Mouse (Mus musculus) MEL (cell line): ENCODE results near the gene Igfals. TPM values are rescaled to one million over a fixed set of nuclear protein-coding genes. Genes with fewer than 3 reads are reported as not detected.

Source experiments
- DNase-seq: peaks from one replicate; pipeline ENCODE4 v3.0.0; 2011; ENCODE audit warnings: low read depth, low spot score
- H3K27ac ChIP-seq: 2 replicates; pipeline ENCODE4 v1.5.1; 2012; ENCODE audit warnings: low read depth, mild to moderate bottlenecking, control low read depth, low read length, moderate library complexity; ENCODE audit not compliant: control insufficient read depth
- H3K27me3 ChIP-seq, 2 experiments: fragments of 150-350 bp in 1 of 2; sonication (generic) in 1 of 2; 2 replicates each; pipeline ENCODE4 v1.6.1; 2012; ENCODE audit warnings: low read length in 2 of 2, mild to moderate bottlenecking in 2 of 2, improper control_type of control experiment in 1 of 2, moderate library complexity in 1 of 2; ENCODE audit not compliant: insufficient read depth in 2 of 2, control insufficient read depth in 1 of 2
- H3K36me3 ChIP-seq, 2 experiments: 2 replicates each; pipeline ENCODE4 v1.6.1; 2012 to 2014; ENCODE audit warnings: low read length in 2 of 2, improper control_type of control experiment in 1 of 2, inconsistent platforms in 1 of 2, mild to moderate bottlenecking in 1 of 2; ENCODE audit not compliant: insufficient read depth in 2 of 2, control insufficient read depth in 1 of 2
- H3K4me1 ChIP-seq, 2 experiments: fragments of 150-350 bp in 1 of 2; sonication (generic) in 1 of 2; 2 replicates each; pipeline ENCODE4 v1.6.1; 2012; ENCODE audit warnings: low read length in 2 of 2, improper control_type of control experiment in 1 of 2, mild to moderate bottlenecking in 1 of 2; ENCODE audit not compliant: insufficient read depth in 2 of 2, control insufficient read depth in 1 of 2
- H3K4me3 ChIP-seq, 2 experiments: fragments of 150-350 bp in 1 of 2; sonication (generic) in 1 of 2; 2 replicates each; pipeline ENCODE4 v1.5.1; 2012; ENCODE audit warnings: low read depth in 2 of 2, low read length in 2 of 2, mild to moderate bottlenecking in 2 of 2, moderate library complexity in 2 of 2, control low read depth in 1 of 2, improper control_type of control experiment in 1 of 2; ENCODE audit not compliant: control insufficient read depth in 1 of 2, insufficient read depth in 1 of 2
- H3K79me2 ChIP-seq: 2 replicates; pipeline ENCODE4 v1.6.1; 2012; ENCODE audit warnings: mild to moderate bottlenecking, low read length, moderate library complexity; ENCODE audit not compliant: control insufficient read depth, poor library complexity, insufficient read depth
- H3K9ac ChIP-seq: 2 replicates; pipeline ENCODE4 v1.6.1; 2012; ENCODE audit warnings: low read depth, mild to moderate bottlenecking, control low read depth, low read length, moderate library complexity; ENCODE audit not compliant: control insufficient read depth, poor library complexity, severe bottlenecking
- H3K9me3 ChIP-seq: fragments of 150-350 bp; sonication (generic); replicated peaks from 2 replicates; pipeline ENCODE4 v1.6.1; 2012; ENCODE audit warnings: mild to moderate bottlenecking, low read length, improper control_type of control experiment, moderate library complexity; ENCODE audit not compliant: insufficient read depth
- CHD2 ChIP-seq: IDR thresholded peaks from 2 replicates; pipeline ENCODE4 v1.6.1; 2011; ENCODE audit warnings: low read length, improper control_type of control experiment
- CTCF ChIP-seq, 3 experiments: IDR thresholded peaks in 2 of 3; conservative IDR thresholded peaks in 1 of 3; 2 replicates each; pipeline ENCODE4 v1.5.1; 2011 to 2012; ENCODE audit warnings: low read length in 3 of 3, low read depth in 2 of 3, mild to moderate bottlenecking in 2 of 3, improper control_type of control experiment in 1 of 3, inconsistent platforms in 1 of 3, mixed read lengths in 1 of 3, moderate library complexity in 1 of 3; ENCODE audit not compliant: control insufficient read depth in 1 of 3, insufficient read depth in 1 of 3, poor library complexity in 1 of 3, severe bottlenecking in 1 of 3
- ELF1 ChIP-seq: IDR thresholded peaks from 2 replicates; pipeline ENCODE4 v1.6.1; 2014; ENCODE audit warnings: low read depth, mild to moderate bottlenecking, inconsistent platforms, low read length, improper control_type of control experiment, moderate library complexity
- EP300 ChIP-seq, 2 experiments: IDR thresholded peaks; 2 replicates each; pipeline ENCODE4 v1.6.1; 2011; ENCODE audit warnings: improper control_type of control experiment in 2 of 2, low read length in 2 of 2, low read depth in 1 of 2, mild to moderate bottlenecking in 1 of 2
- ETS1 ChIP-seq: IDR thresholded peaks from 2 replicates; pipeline ENCODE4 v1.6.1; 2012; ENCODE audit warnings: low read depth, mild to moderate bottlenecking, inconsistent platforms, low read length, improper control_type of control experiment, moderate library complexity
- GABPA ChIP-seq: IDR thresholded peaks from 2 replicates; pipeline ENCODE4 v1.6.1; 2012; ENCODE audit warnings: low read depth, mild to moderate bottlenecking, inconsistent platforms, low read length, improper control_type of control experiment, moderate library complexity
- GATA1 ChIP-seq: IDR thresholded peaks from 2 replicates; pipeline ENCODE4 v1.6.1; 2011; ENCODE audit warnings: low read depth, low read length, improper control_type of control experiment
- JUND ChIP-seq: IDR thresholded peaks from 2 replicates; pipeline ENCODE4 v1.6.1; 2011; ENCODE audit warnings: low read depth, mild to moderate bottlenecking, improper control_type of control experiment, low read length
- MAFK ChIP-seq: IDR thresholded peaks from 2 replicates; pipeline ENCODE4 v1.6.1; 2011; ENCODE audit warnings: low read depth, mild to moderate bottlenecking, low read length, improper control_type of control experiment, borderline replicate concordance
- MAZ ChIP-seq: IDR thresholded peaks from 2 replicates; pipeline ENCODE4 v1.6.1; 2012; ENCODE audit warnings: low read depth, mild to moderate bottlenecking, inconsistent platforms, low read length, improper control_type of control experiment
- MXI1 ChIP-seq: IDR thresholded peaks from 2 replicates; pipeline ENCODE4 v1.6.1; 2011; ENCODE audit warnings: mild to moderate bottlenecking, low read depth, low read length, improper control_type of control experiment
- NELFE ChIP-seq: IDR thresholded peaks from 2 replicates; pipeline ENCODE4 v1.6.1; 2011; ENCODE audit warnings: low read depth, low read length, improper control_type of control experiment
- POLR2AphosphoS2 ChIP-seq: IDR thresholded peaks from 2 replicates; pipeline ENCODE4 v1.6.1; 2011; ENCODE audit warnings: low read length, improper control_type of control experiment
- POLR2AphosphoS5 ChIP-seq: IDR thresholded peaks from 2 replicates; pipeline ENCODE4 v1.6.1; 2012; ENCODE audit warnings: low read depth, borderline replicate concordance, mild to moderate bottlenecking, inconsistent platforms, low read length, moderate library complexity, mixed read lengths
- RCOR1 ChIP-seq: IDR thresholded peaks from 2 replicates; pipeline ENCODE4 v1.6.1; 2012; ENCODE audit warnings: low read depth, mild to moderate bottlenecking, inconsistent platforms, low read length, improper control_type of control experiment
- SIN3A ChIP-seq: IDR thresholded peaks from 2 replicates; pipeline ENCODE4 v1.6.1; 2012; ENCODE audit warnings: low read length, improper control_type of control experiment, inconsistent platforms
- SMC3 ChIP-seq: IDR thresholded peaks from 2 replicates; pipeline ENCODE4 v1.6.1; 2011; ENCODE audit warnings: low read depth, low read length, improper control_type of control experiment
- TBP ChIP-seq: IDR thresholded peaks from 2 replicates; pipeline ENCODE4 v1.8.0; 2011; ENCODE audit warnings: low read depth, low read length, improper control_type of control experiment
- UBTF ChIP-seq: IDR thresholded peaks from 2 replicates; pipeline ENCODE4 v1.6.1; 2012; ENCODE audit warnings: low read depth, mild to moderate bottlenecking, inconsistent platforms, low read length, improper control_type of control experiment, moderate library complexity, borderline replicate concordance; ENCODE audit not compliant: insufficient read depth
- ZMIZ1 ChIP-seq: IDR thresholded peaks from 2 replicates; pipeline ENCODE4 v1.6.1; 2012; ENCODE audit warnings: low read depth, mild to moderate bottlenecking, inconsistent platforms, low read length, improper control_type of control experiment, moderate library complexity
- polyA plus RNA-seq, 2 experiments: library from polyadenylated mRNA; stranded (reverse) in 1 of 2; unstranded in 1 of 2; fragments of >175 nt in 1 of 2; fragments of >200 nt in 1 of 2; gene quantifications; 2 replicates each; pipeline versions ENCODE4 v1.2.1 to v1.2.4; 2012; ENCODE audit warnings: low replicate concordance in 2 of 2, low read depth in 1 of 2; ENCODE audit not compliant: insufficient read length in 2 of 2, insufficient read depth in 1 of 2, missing spikeins in 1 of 2
- total RNA-seq: library from RNA; depleted of rRNA; stranded (reverse); fragments of 300-350 nt; gene quantifications from 2 replicates; pipeline ENCODE4 v1.2.3, GENCODE M21; 2012

Igfals gene
- total and polyA plus RNA-seq, 3 experiments, result 0.04 TPM; not detected in 2

GRCm38 (mm10) chr17:24818172-24818571 lies 47.6 kb upstream of the Igfals start:
- no peaks in the 10 kb centered on the region for H3K36me3 ChIP-seq
- 0 out of 4 replicates have a peak overlapping the region, but pooled peaks have one; percentile 16 to 17 for H3K4me3 ChIP-seq
- H3K4me1 ChIP-seq, result no peaks in the 10 kb centered on the region
- no peak overlapping the region for H3K9ac ChIP-seq
- H3K9me3 ChIP-seq, result no peaks in the 10 kb centered on the region
- peaks cover 7% of the 10 kb centered on the region in 2 experiments for H3K27me3 ChIP-seq
- DNase-seq, result no peak
- no peak for TF ChIP-seq ELF1
- TF ChIP-seq CTCF (IDR thresholded peaks at IDR 0.05 in 2 of 3, conservative IDR thresholded peaks at IDR 0.05 in 1 of 3; ENCODE audit: control insufficient read depth in 1 of 3, insufficient read depth in 1 of 3, low read depth in 2 of 3, low read length in 3 of 3, poor library complexity in 1 of 3, severe bottlenecking in 1 of 3), result no peak
- TF ChIP-seq MAZ, result no peak
- H3K79me2 ChIP-seq, result no peaks in the 10 kb centered on the region
- H3K27ac ChIP-seq, result no peak overlapping the region

DNA sequence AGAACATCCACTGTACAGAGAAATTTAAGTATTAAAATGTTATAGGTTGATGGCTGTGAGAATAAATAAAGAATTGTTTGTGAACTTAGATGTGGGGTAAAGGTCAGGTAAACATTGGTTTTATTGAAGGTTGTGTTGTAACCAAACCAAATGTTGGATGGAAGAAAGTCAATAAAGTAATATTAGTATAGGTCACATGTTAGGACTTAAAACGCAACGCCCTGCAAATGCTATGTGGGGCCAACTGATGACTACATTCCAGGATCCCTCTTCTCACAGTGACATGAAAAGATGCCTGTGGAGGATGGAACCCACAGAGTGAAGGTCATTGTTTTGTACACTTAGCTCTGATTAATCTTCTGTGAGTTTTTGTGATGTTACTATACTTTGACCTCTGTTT lies 46.3 kb upstream of the Igfals start:
- no peak overlapping the region for H3K27ac ChIP-seq
- H3K4me1 ChIP-seq, result no peaks in the 10 kb centered on the region
- DNase-seq, result no peak
- H3K9ac ChIP-seq, result no peak overlapping the region
- no peaks in the 10 kb centered on the region for H3K36me3 ChIP-seq
- no peak overlapping the region for H3K4me3 ChIP-seq
- TF ChIP-seq POLR2AphosphoS2 (no peak), ETS1 (no peak), TBP (no peak), MAFK (no peak), GATA1 (no peak), SMC3 (no peak), ELF1 (no peak), MXI1 (no peak), GABPA (no peak), CHD2 (no peak), UBTF (no peak), JUND (no peak), EP300 (IDR thresholded peaks at IDR 0.05; ENCODE audit: low read depth in 1 of 2, low read length in 2 of 2) (no peak), NELFE (no peak), CTCF (IDR thresholded peaks at IDR 0.05 in 2 of 3, conservative IDR thresholded peaks at IDR 0.05 in 1 of 3; ENCODE audit: control insufficient read depth in 1 of 3, insufficient read depth in 1 of 3, low read depth in 2 of 3, low read length in 3 of 3, poor library complexity in 1 of 3, severe bottlenecking in 1 of 3) (no peak), POLR2AphosphoS5 (no peak), SIN3A (no peak), ZMIZ1 (no peak), RCOR1 (no peak)
- no peaks in the 10 kb centered on the region for H3K79me2 ChIP-seq
- no peaks in the 10 kb centered on the region for H3K9me3 ChIP-seq
- peaks cover 5 to 7% of the 10 kb centered on the region in 2 experiments for H3K27me3 ChIP-seq
